Mouse (Mus musculus) limb, embryonic 13.5 days (tissue): Measurements from ENCODE around the gene Cops4. TPM values are rescaled to one million over a fixed set of nuclear protein-coding genes. Genes with fewer than 3 reads are reported as not detected.

Experiments
- ATAC-seq: fragments of 200-750 bp; cut with Nextera tagmentation; 2 replicates; pipeline ENCODE4 v1.8.0; 2017; ENCODE audit warnings: low read depth, moderate number of reproducible peaks, moderate TSS enrichment; ENCODE audit not compliant: low FRiP score
- H3K27ac ChIP-seq: fragments of 300-500 bp; sonication (generic); 2 replicates; pipeline ENCODE4 v1.5.1; 2015; ENCODE audit warnings: inconsistent platforms, mild to moderate bottlenecking, moderate library complexity
- H3K27me3 ChIP-seq: fragments of 300-500 bp; sonication (generic); 2 replicates; pipeline ENCODE4 v1.6.1; 2015; ENCODE audit warnings: mild to moderate bottlenecking, inconsistent platforms
- H3K36me3 ChIP-seq: fragments of 300-500 bp; sonication (generic); 2 replicates; pipeline ENCODE4 v1.6.1; 2015; ENCODE audit warnings: inconsistent platforms, mild to moderate bottlenecking, moderate library complexity
- H3K4me1 ChIP-seq: fragments of 300-500 bp; sonication (generic); 2 replicates; pipeline ENCODE4 v1.6.1; 2015; ENCODE audit warnings: inconsistent platforms
- H3K4me2 ChIP-seq: fragments of 300-500 bp; sonication (generic); replicated peaks from 2 replicates; pipeline ENCODE4 v1.6.1; 2015; ENCODE audit warnings: inconsistent platforms, mild to moderate bottlenecking, moderate library complexity
- H3K4me3 ChIP-seq: fragments of 300-500 bp; sonication (generic); 2 replicates; pipeline ENCODE4 v1.5.1; 2015; ENCODE audit warnings: moderate library complexity, mild to moderate bottlenecking, inconsistent platforms
- H3K9ac ChIP-seq: fragments of 300-500 bp; sonication (generic); 2 replicates; pipeline ENCODE4 v1.6.1; 2015; ENCODE audit warnings: mild to moderate bottlenecking, inconsistent platforms
- H3K9me3 ChIP-seq: fragments of 300-500 bp; sonication (generic); 2 replicates; pipeline ENCODE4 v1.6.1; 2016; ENCODE audit warnings: inconsistent platforms
- WGBS: fragments of 180-500 bp; shearing (Covaris S2); methylation state at CpG from one replicate; pipeline ENCODE4 v1.1.7; 2015; 5-methylcytosine and 5-hydroxymethylcytosine counted together
- polyA plus RNA-seq: library from polyadenylated mRNA; unstranded; fragments of >200 nt; fragmentation: Nextera tagmentation; extraction: Ambion mirVana; gene quantifications from 2 replicates; pipeline ENCODE4 v1.2.1, GENCODE M21; 2015

Cops4 gene
- 225 and 235 TPM in 2 replicates for polyA plus RNA-seq

DNA sequence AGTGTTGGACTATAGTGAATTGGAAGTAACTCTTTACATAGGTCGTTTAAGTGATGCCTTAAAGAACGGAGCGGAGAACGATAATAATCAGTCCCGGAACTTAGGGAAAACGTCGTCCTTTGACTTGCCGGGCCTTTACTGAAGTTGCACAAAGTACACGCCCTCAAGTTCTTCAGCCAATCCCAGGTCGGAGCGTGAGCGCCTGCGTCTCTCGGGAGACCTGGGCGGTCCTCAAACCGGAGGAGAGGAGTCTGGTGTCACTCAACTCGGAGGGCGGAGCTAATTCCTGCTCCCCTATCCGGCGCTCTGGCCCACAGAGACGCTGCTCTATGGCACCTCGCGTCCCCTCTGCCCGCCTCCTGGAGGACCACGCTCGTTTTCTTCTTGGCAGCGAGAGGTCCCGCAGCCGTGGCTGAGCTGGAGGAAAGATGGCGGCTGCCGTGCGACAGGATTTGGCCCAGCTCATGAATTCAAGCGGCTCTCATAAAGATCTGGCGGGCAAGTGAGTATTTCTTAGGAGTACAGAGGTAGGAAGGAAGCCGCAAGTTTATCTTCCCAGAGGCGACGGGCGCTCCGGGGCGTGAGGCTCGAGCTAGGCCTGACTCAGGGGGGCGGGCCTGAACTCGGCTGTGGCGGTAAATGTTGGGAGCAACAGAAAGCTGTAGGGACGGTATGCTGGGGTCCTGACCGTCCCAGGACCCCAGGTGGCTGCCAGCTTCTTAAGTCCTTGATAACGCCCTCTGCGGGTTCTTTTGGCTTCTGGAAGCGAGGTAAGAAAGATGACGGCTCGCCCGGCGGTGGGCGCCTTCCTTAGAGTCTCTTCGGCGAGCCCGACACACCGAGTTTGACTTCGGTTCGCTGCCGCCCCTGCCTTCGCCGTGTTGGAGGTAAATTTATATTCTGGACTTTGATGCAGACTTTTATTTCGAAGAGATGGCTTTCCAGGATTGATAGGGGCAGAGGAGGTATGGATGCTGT lies at the start of gene Cops4:
TSS of gene Cops4 (plus strand) at position 261 of the 978 bp plus-strand sequence.
- Histone ChIP-seq H3K9ac (peak within 1 kb of the TSS; percentile 93), H3K36me3 (peaks cover 8% of the 10 kb centered on the region; the same call in 1 of the 2 replicates), H3K4me1 (peaks cover 14% of the 10 kb centered on the region), H3K9me3 (no peaks in the 10 kb centered on the region), H3K4me2 (peak within 1 kb of the TSS; percentile 81), H3K4me3 (peak within 1 kb of the TSS; percentile 80), H3K27ac (peak within 1 kb of the TSS; percentile 81), H3K27me3 (no peaks in the 10 kb centered on the region; the same call in 1 of the 2 replicates)
- ATAC-seq = peak; percentile 100
- under 1% methylated on average over 64 of the region's 64 CpGs for WGBS

- 84% methylated on average over 3 of the region's 3 CpGs for WGBS
- Histone ChIP-seq H3K4me2 (no peak overlapping the region), H3K9ac (no peak overlapping the region), H3K27me3 (no peaks in the 10 kb centered on the region), H3K4me3 (no peak overlapping the region), H3K9me3 (no peaks in the 10 kb centered on the region), H3K36me3 (peaks cover 33% of the 10 kb centered on the region), H3K27ac (no peak overlapping the region), H3K4me1 (no peaks in the 10 kb centered on the region)
- no peak for ATAC-seq
Measured at GRCm38 (mm10) chr5:100476328-100476727, 41.8 kb upstream of the Cops4 start.

- no peak overlapping the region for H3K27ac ChIP-seq
- ATAC-seq = no peak
- H3K9me3 ChIP-seq = no peaks in the 10 kb centered on the region
- H3K4me2 ChIP-seq = no peak overlapping the region
- no peak overlapping the region for H3K9ac ChIP-seq
- 85% methylated on average over 9 of the region's 9 CpGs for WGBS
- H3K27me3 ChIP-seq = no peaks in the 10 kb centered on the region
- no peak overlapping the region for H3K4me3 ChIP-seq
- H3K36me3 ChIP-seq = peaks cover 30% of the 10 kb centered on the region
- H3K4me1 ChIP-seq = no peaks in the 10 kb centered on the region
Measured at GRCm38 (mm10) chr5:100477604-100478003, 40.5 kb upstream of the Cops4 start.

GRCm38 (mm10) chr5:100483569-100483968 lies 34.5 kb upstream of the Cops4 start:
- Histone ChIP-seq H3K4me2 (no peak overlapping the region), H3K27ac (no peak overlapping the region), H3K4me3 (no peak overlapping the region), H3K36me3 (peaks cover 20% of the 10 kb centered on the region), H3K9me3 (no peaks in the 10 kb centered on the region), H3K4me1 (no peaks in the 10 kb centered on the region), H3K27me3 (no peaks in the 10 kb centered on the region), H3K9ac (no peak overlapping the region)
- ATAC-seq = no peak

DNA sequence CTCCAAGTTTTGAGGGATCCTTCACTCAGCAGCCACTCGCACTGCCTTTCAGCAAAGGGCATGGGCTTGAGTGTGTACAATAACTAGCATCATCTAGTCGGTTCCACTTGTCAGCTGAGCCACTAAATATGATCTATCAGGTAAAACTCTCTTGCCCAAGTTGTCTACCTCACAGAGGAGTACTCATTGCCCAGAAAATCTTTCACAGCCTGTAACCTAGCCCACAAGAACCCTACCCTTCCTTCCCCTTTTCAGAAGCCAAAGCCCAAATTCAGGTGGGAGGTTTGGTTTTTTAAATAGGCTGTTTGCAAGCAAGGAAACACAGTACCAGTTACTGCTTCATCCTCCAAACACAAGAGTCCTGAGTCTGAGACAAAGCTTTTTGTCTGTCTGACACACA lies 31.0 kb upstream of the Cops4 start:
- H3K27me3 ChIP-seq = no peaks in the 10 kb centered on the region
- no peaks in the 10 kb centered on the region for H3K4me1 ChIP-seq
- no peak for ATAC-seq
- no peak overlapping the region for H3K4me3 ChIP-seq
- H3K36me3 ChIP-seq = peaks cover 17% of the 10 kb centered on the region
- 82% methylated on average over 2 of the region's 2 CpGs for WGBS
- no peak overlapping the region for H3K9ac ChIP-seq
- H3K9me3 ChIP-seq = no peaks in the 10 kb centered on the region
- no peak overlapping the region for H3K4me2 ChIP-seq
- no peak overlapping the region for H3K27ac ChIP-seq

DNA sequence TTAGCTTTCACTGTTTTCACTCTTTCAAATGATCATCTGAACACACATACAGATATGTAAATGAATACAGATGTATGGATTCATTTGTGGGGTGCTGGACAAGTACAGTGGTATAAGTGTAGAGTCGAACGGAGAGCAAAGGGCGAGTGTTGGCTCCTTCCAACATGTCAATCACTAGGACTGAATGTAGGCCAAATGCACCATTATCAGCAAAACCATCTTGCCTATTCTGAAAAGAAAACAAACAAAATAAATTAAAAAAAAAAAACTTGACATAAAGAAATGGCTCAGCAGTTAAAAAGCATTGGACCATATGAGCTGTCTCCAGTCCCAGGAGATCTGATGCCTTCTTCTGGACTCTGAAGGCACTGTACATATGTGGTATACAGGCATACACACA lies 29.9 kb upstream of the Cops4 start:
- Histone ChIP-seq H3K9ac (no peak overlapping the region), H3K4me1 (no peaks in the 10 kb centered on the region), H3K27ac (no peak overlapping the region), H3K4me2 (no peak overlapping the region), H3K27me3 (no peaks in the 10 kb centered on the region), H3K36me3 (peaks cover 17% of the 10 kb centered on the region), H3K9me3 (no peaks in the 10 kb centered on the region), H3K4me3 (no peak overlapping the region)
- ATAC-seq = no peak
- 92% methylated on average over 3 of the region's 3 CpGs for WGBS

- no peaks in the 10 kb centered on the region for H3K27me3 ChIP-seq
- no peaks in the 10 kb centered on the region for H3K9me3 ChIP-seq
- H3K9ac ChIP-seq = no peak overlapping the region
- 88% methylated on average over 2 of the region's 2 CpGs for WGBS
- no peaks in the 10 kb centered on the region for H3K4me1 ChIP-seq
- H3K36me3 ChIP-seq = peaks cover 9% of the 10 kb centered on the region; the same call in 1 of the 2 replicates
- no peak overlapping the region for H3K4me3 ChIP-seq
- no peak overlapping the region for H3K27ac ChIP-seq
- H3K4me2 ChIP-seq = no peak overlapping the region
- no peak for ATAC-seq
Measured at GRCm38 (mm10) chr5:100489340-100489739, 28.8 kb upstream of the Cops4 start.

- H3K36me3 ChIP-seq = no peaks in the 10 kb centered on the region
- no peaks in the 10 kb centered on the region for H3K27me3 ChIP-seq
- H3K27ac ChIP-seq = no peak overlapping the region
- no peak overlapping the region for H3K9ac ChIP-seq
- no peak for ATAC-seq
- WGBS = 72% methylated on average over 4 of the region's 4 CpGs
- no peak overlapping the region for H3K4me2 ChIP-seq
- H3K4me1 ChIP-seq = no peaks in the 10 kb centered on the region
- no peak overlapping the region for H3K4me3 ChIP-seq
- no peaks in the 10 kb centered on the region for H3K9me3 ChIP-seq
Measured at GRCm38 (mm10) chr5:100491704-100492103, 26.4 kb upstream of the Cops4 start.

GRCm38 (mm10) chr5:100498436-100499180 lies 19.5 kb upstream of the Cops4 start:
- no peaks in the 10 kb centered on the region for H3K9me3 ChIP-seq
- H3K36me3 ChIP-seq = no peaks in the 10 kb centered on the region
- peak overlapping the region; percentile 83 for H3K4me3 ChIP-seq
- WGBS = 1% methylated on average over 43 of the region's 46 CpGs
- peak; percentile 79 for ATAC-seq
- no peaks in the 10 kb centered on the region for H3K27me3 ChIP-seq
- peaks cover 21% of the 10 kb centered on the region for H3K4me1 ChIP-seq
- H3K9ac ChIP-seq = peak overlapping the region; percentile 82
- peak overlapping the region; percentile 96 for H3K4me2 ChIP-seq
- peak overlapping the region; percentile 48; the same call in 1 of the 2 replicates for H3K27ac ChIP-seq

DNA sequence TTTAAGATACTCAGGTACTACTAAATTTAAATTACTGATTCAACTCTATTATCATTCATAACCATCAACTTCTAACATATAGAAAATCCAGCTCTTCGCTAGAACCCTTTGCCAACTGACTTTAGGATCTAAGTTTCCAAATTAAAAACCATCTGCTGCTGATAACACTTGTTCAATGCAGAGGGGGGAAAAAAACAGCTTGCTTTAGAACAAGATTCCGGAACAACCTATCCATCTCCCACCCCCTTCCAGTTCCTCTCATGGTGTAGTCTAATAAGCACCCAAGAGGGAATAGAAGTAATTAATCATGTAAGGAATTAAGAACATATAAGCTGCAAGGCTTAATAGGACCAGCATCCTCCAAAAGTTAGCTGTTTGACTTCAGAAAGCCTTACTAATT lies 18.9 kb upstream of the Cops4 start:
- Histone ChIP-seq H3K4me1 (peaks cover 21% of the 10 kb centered on the region), H3K27ac (no peak overlapping the region), H3K4me3 (peak overlapping the region; percentile 83), H3K4me2 (peak overlapping the region; percentile 96), H3K9ac (peak overlapping the region; percentile 75), H3K36me3 (no peaks in the 10 kb centered on the region), H3K27me3 (no peaks in the 10 kb centered on the region), H3K9me3 (no peaks in the 10 kb centered on the region)
- WGBS = 25% methylated on average over 2 of the region's 2 CpGs
- ATAC-seq = no peak

GRCm38 (mm10) chr5:100499831-100500304 lies 18.2 kb upstream of the Cops4 start:
- H3K4me3 ChIP-seq = peak overlapping the region; percentile 83
- H3K9me3 ChIP-seq = no peaks in the 10 kb centered on the region
- H3K4me2 ChIP-seq = peak overlapping the region; percentile 96
- 0% methylated on average over 41 of the region's 41 CpGs for WGBS
- peak overlapping the region; percentile 33 for H3K27ac ChIP-seq
- no peak for ATAC-seq
- no peaks in the 10 kb centered on the region for H3K27me3 ChIP-seq
- no peaks in the 10 kb centered on the region for H3K36me3 ChIP-seq
- peaks cover 21% of the 10 kb centered on the region for H3K4me1 ChIP-seq
- peak overlapping the region; percentile 75 for H3K9ac ChIP-seq

DNA sequence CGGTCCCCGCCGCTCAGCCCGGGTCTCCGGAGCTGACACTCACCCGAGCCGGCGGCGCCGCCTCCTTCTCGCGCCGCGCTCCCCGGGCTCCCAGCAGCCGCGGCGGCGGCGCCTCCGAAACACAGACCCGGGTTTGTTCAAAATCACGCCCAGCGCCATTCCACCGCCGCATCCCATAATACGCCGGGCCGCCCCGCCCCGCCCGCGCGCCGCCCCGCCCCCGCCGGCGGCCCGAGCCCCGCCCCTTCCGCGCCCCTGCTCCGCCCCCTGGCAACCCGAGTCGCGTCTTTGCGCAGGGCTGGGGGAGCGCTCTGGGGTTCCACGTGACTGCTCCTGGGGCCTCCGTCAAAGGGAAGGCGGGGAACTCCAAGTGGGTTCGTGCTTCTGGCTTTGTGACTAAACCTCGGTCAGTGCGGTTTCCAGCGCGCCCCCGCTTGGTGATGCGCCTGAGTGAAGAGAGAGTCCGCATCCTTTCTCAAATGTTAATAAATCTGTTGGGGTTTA lies 17.6 kb upstream of the Cops4 start, which contains the start of gene Lin54:
TSS of gene Lin54 (minus strand) at position 182 of the 504 bp plus-strand sequence.
- Histone ChIP-seq H3K4me2 (peak within 1 kb of the TSS; percentile 96), H3K27ac (peak within 1 kb of the TSS; percentile 61), H3K27me3 (no peaks in the 10 kb centered on the region), H3K9ac (peak within 1 kb of the TSS; percentile 75), H3K4me3 (peak within 1 kb of the TSS; percentile 83), H3K9me3 (no peaks in the 10 kb centered on the region), H3K36me3 (no peaks in the 10 kb centered on the region), H3K4me1 (peaks cover 21% of the 10 kb centered on the region)
- WGBS = under 1% methylated on average over 45 of the region's 60 CpGs
- ATAC-seq = peak; percentile 94
